ENCODE assay signal across 7 mouse cellular contexts in genomic region chr11:51618894-51619408, GRCm38 (mm10). TPM values are rescaled to one million over a fixed set of nuclear protein-coding genes. Genes with fewer than 3 reads are reported as not detected.
DNase-seq lines count a peak whose midpoint lies in the region; ATAC-seq and TF ChIP-seq lines count a peak whose summit lies in the region.

No protein-coding gene starts in this region.

- H3K9me3 ChIP-seq in lung, embryonic 16.5 days (ENCODE audit: control insufficient read depth, low read length): no peaks in the 10 kb centered on the region
- H3K9me3 ChIP-seq in forebrain, embryonic 12.5 days: no peaks in the 10 kb centered on the region
- H3K9me3 ChIP-seq in limb, embryonic 13.5 days: no peaks in the 10 kb centered on the region

- WGBS in lung, embryonic 16.5 days: 41% methylated on average over 8 of the region's 8 CpGs
- WGBS in forebrain, embryonic 12.5 days: 44% methylated on average over 8 of the region's 8 CpGs
- 45% methylated on average over 8 of the region's 8 CpGs for WGBS in limb, embryonic 13.5 days
- WGBS in small intestine, adult 2 months: 32% methylated on average over 8 of the region's 8 CpGs

- no peak for DNase-seq in lung, postnatal 4 days
- DNase-seq in spleen, postnatal 36 days (ENCODE audit: low spot score in 2 of 2): no peak
- DNase-seq in layer of hippocampus, postnatal 10 days (ENCODE audit: low spot score in 2 of 2): no peak

- no peak for TF ChIP-seq POLR2A in small intestine, adult 2 months (IDR thresholded peaks at IDR 0.05; ENCODE audit: low read depth, low read length)

- H3K27me3 ChIP-seq in lung, embryonic 16.5 days (ENCODE audit: control insufficient read depth, insufficient read depth, low read depth, low read length): no peaks in the 10 kb centered on the region
- peaks cover 7% of the 10 kb centered on the region; the same call in 1 of the 2 replicates for H3K27me3 ChIP-seq in forebrain, embryonic 12.5 days
- H3K27me3 ChIP-seq in limb, embryonic 13.5 days: no peaks in the 10 kb centered on the region
- no peaks in the 10 kb centered on the region for H3K27me3 ChIP-seq in small intestine, adult 2 months (ENCODE audit: control insufficient read depth, insufficient read depth, low read length)

- H3K4me2 ChIP-seq in lung, embryonic 16.5 days (ENCODE audit: low read depth, low read length): peak overlapping the region; percentile 86
- H3K4me2 ChIP-seq in forebrain, embryonic 12.5 days: peak overlapping the region; percentile 73
- peak overlapping the region; percentile 88 for H3K4me2 ChIP-seq in limb, embryonic 13.5 days (replicated peaks)

- peak overlapping the region; percentile 88 for H3K4me3 ChIP-seq in lung, embryonic 16.5 days (ENCODE audit: low read length)
- H3K4me3 ChIP-seq in forebrain, embryonic 12.5 days (replicated peaks): peak overlapping the region; percentile 85
- peak overlapping the region; percentile 85 for H3K4me3 ChIP-seq in limb, embryonic 13.5 days
- peak overlapping the region; percentile 77 for H3K4me3 ChIP-seq in small intestine, adult 2 months (ENCODE audit: low read depth, low read length)

- peak; percentile 16 for ATAC-seq in lung, embryonic 16.5 days (ENCODE audit: low read depth)
- peak; percentile 62 for ATAC-seq in forebrain, embryonic 12.5 days (ENCODE audit: low FRiP score)
- peak; percentile 44; the same call in 1 of the 2 replicates for ATAC-seq in limb, embryonic 13.5 days (ENCODE audit: low FRiP score, low read depth)

- H3K36me3 ChIP-seq in lung, embryonic 16.5 days (ENCODE audit: control insufficient read depth, insufficient read depth, low read length): peaks cover 5% of the 10 kb centered on the region
- peaks cover 27% of the 10 kb centered on the region for H3K36me3 ChIP-seq in forebrain, embryonic 12.5 days (replicated peaks)
- peaks cover 26% of the 10 kb centered on the region for H3K36me3 ChIP-seq in limb, embryonic 13.5 days
- H3K36me3 ChIP-seq in small intestine, adult 2 months (ENCODE audit: control insufficient read depth, insufficient read depth, low read length): peaks cover 16% of the 10 kb centered on the region

- TF ChIP-seq CTCF in small intestine, adult 2 months (IDR thresholded peaks at IDR 0.05; ENCODE audit: extremely low read depth, insufficient read length, insufficient replicate concordance, low read depth, low read length): no peak

- H3K27ac ChIP-seq in lung, embryonic 16.5 days (ENCODE audit: low read length): no peak overlapping the region
- no peak overlapping the region for H3K27ac ChIP-seq in forebrain, embryonic 12.5 days
- H3K27ac ChIP-seq in limb, embryonic 13.5 days: no peak overlapping the region
- peak overlapping the region; percentile 40 for H3K27ac ChIP-seq in small intestine, adult 2 months (ENCODE audit: insufficient read depth, low read depth, low read length)

- peaks cover 23% of the 10 kb centered on the region for H3K4me1 ChIP-seq in lung, embryonic 16.5 days (replicated peaks; ENCODE audit: control insufficient read depth, insufficient read depth, low read length)
- peaks cover 27% of the 10 kb centered on the region for H3K4me1 ChIP-seq in forebrain, embryonic 12.5 days
- peaks cover 31% of the 10 kb centered on the region for H3K4me1 ChIP-seq in limb, embryonic 13.5 days
- H3K4me1 ChIP-seq in small intestine, adult 2 months (ENCODE audit: control insufficient read depth, insufficient read depth, insufficient read length, low read length): peaks cover 14% of the 10 kb centered on the region

- H3K9ac ChIP-seq in lung, embryonic 16.5 days (ENCODE audit: low read length): peak overlapping the region; percentile 46
- peak overlapping the region; percentile 72; the same call in 1 of the 2 replicates for H3K9ac ChIP-seq in forebrain, embryonic 12.5 days
- no peak overlapping the region for H3K9ac ChIP-seq in limb, embryonic 13.5 days

RNA-seq across cellular contexts. Expression of gene Nhp2, which starts 0.6 kb away (rescaled TPM):
- polyA plus RNA-seq in lung, embryonic 16.5 days (2015; fragmentation: Nextera tagmentation; extraction: Ambion mirVana): 111 and 116 TPM in 2 replicates
- polyA plus RNA-seq in forebrain, embryonic 12.5 days (2016; fragmentation: Nextera tagmentation; extraction: Ambion mirVana): 126 and 131 TPM in 2 replicates
- 129 and 141 TPM in 2 replicates for polyA plus RNA-seq in limb, embryonic 13.5 days (2015; fragmentation: Nextera tagmentation; extraction: Ambion mirVana)
- 33.8 and 45.0 TPM in 2 replicates for polyA plus RNA-seq in small intestine, adult 2 months (2012; rRNA removed)
- total RNA-seq in layer of hippocampus, postnatal 10 days (2021): 10 to 100 TPM; 56.9 to 60.4 TPM

RNA-seq across cellular contexts. Expression of gene Hnrnpab, which starts 12.3 kb away (rescaled TPM):
- 317 and 349 TPM in 2 replicates for polyA plus RNA-seq in lung, embryonic 16.5 days (2015; fragmentation: Nextera tagmentation; extraction: Ambion mirVana)
- 853 and 874 TPM in 2 replicates for polyA plus RNA-seq in forebrain, embryonic 12.5 days (2016; fragmentation: Nextera tagmentation; extraction: Ambion mirVana)
- 415 TPM in 2 replicates for polyA plus RNA-seq in limb, embryonic 13.5 days (2015; fragmentation: Nextera tagmentation; extraction: Ambion mirVana)
- 276 and 428 TPM in 2 replicates for polyA plus RNA-seq in small intestine, adult 2 months (2012; rRNA removed)
- 100 to 1,000 TPM; 238 to 239 TPM for total RNA-seq in layer of hippocampus, postnatal 10 days (2021)

RNA-seq across cellular contexts. Expression of gene Rmnd5b, which starts 16.7 kb away (rescaled TPM):
- polyA plus RNA-seq in lung, embryonic 16.5 days (2015; fragmentation: Nextera tagmentation; extraction: Ambion mirVana): 41.1 and 41.8 TPM in 2 replicates
- 43.4 and 44.7 TPM in 2 replicates for polyA plus RNA-seq in forebrain, embryonic 12.5 days (2016; fragmentation: Nextera tagmentation; extraction: Ambion mirVana)
- polyA plus RNA-seq in limb, embryonic 13.5 days (2015; fragmentation: Nextera tagmentation; extraction: Ambion mirVana): 51.8 and 56.1 TPM in 2 replicates
- 36.0 and 45.9 TPM in 2 replicates for polyA plus RNA-seq in small intestine, adult 2 months (2012; rRNA removed)
- total RNA-seq in layer of hippocampus, postnatal 10 days (2021): 10 to 100 TPM; 54.8 to 55.1 TPM

RNA-seq across cellular contexts. Expression of gene N4bp3, which starts 31.7 kb away (rescaled TPM):
- polyA plus RNA-seq in lung, embryonic 16.5 days (2015; fragmentation: Nextera tagmentation; extraction: Ambion mirVana): 43.4 and 43.5 TPM in 2 replicates
- polyA plus RNA-seq in forebrain, embryonic 12.5 days (2016; fragmentation: Nextera tagmentation; extraction: Ambion mirVana): 9.5 and 10.5 TPM in 2 replicates
- polyA plus RNA-seq in limb, embryonic 13.5 days (2015; fragmentation: Nextera tagmentation; extraction: Ambion mirVana): 31.1 and 32.4 TPM in 2 replicates
- polyA plus RNA-seq in small intestine, adult 2 months (2012; rRNA removed): 2.5 and 5.0 TPM in 2 replicates
- total RNA-seq in layer of hippocampus, postnatal 10 days (2021): 10 to 100 TPM; 14.1 to 15.5 TPM

RNA-seq across cellular contexts. Expression of gene D930048N14Rik, which starts 31.8 kb away (rescaled TPM):
- polyA plus RNA-seq in lung, embryonic 16.5 days (2015; fragmentation: Nextera tagmentation; extraction: Ambion mirVana): 4.0 and 4.5 TPM in 2 replicates
- polyA plus RNA-seq in forebrain, embryonic 12.5 days (2016; fragmentation: Nextera tagmentation; extraction: Ambion mirVana): 0.66 and 0.91 TPM in 2 replicates
- polyA plus RNA-seq in limb, embryonic 13.5 days (2015; fragmentation: Nextera tagmentation; extraction: Ambion mirVana): 3.1 and 3.5 TPM in 2 replicates
- 2.4 and 3.1 TPM in 2 replicates for polyA plus RNA-seq in small intestine, adult 2 months (2012; rRNA removed)
- total RNA-seq in layer of hippocampus, postnatal 10 days (2021): 1 to 10 TPM in 1 of 2 experiments, under 1 TPM in 1; 0.98 to 1.3 TPM
